Mouse (Mus musculus): ENCODE results near the gene Ptpn20.

Ptpn20 gene

GRCm38 (mm10) chr14:33588951-33589350 lies at the start of gene Ptpn20:
TSS of gene Ptpn20 (plus strand) at chr14:33589207.
- DNase-seq = no peak

GRCm38 (mm10) chr14:33539559-33540167 lies 49.3 kb upstream of the Ptpn20 start:
- DNase-seq = no peak

GRCm38 (mm10) chr14:33545565-33546143 lies 43.4 kb upstream of the Ptpn20 start:
- DNase-seq = no peak

GRCm38 (mm10) chr14:33548650-33549049 lies 40.4 kb upstream of the Ptpn20 start:
- no peak for DNase-seq

GRCm38 (mm10) chr14:33549856-33550255 lies 39.2 kb upstream of the Ptpn20 start:
- DNase-seq = peak; percentile 60 to 63

- DNase-seq = no peak
Measured at GRCm38 (mm10) chr14:33570737-33571136, 18.3 kb upstream of the Ptpn20 start.

- DNase-seq = no peak
Measured at GRCm38 (mm10) chr14:33573643-33574042, 15.4 kb upstream of the Ptpn20 start.

- no peak for DNase-seq
Measured at GRCm38 (mm10) chr14:33579771-33580484, 9.1 kb upstream of the Ptpn20 start.

- DNase-seq = no peak
Measured at GRCm38 (mm10) chr14:33598376-33599130, 9.5 kb downstream of the Ptpn20 start.

- DNase-seq = no peak
Measured at GRCm38 (mm10) chr14:33607431-33607830, 18.4 kb downstream of the Ptpn20 start.

GRCm38 (mm10) chr14:33625036-33625435 lies 36.0 kb downstream of the Ptpn20 start:
- DNase-seq = no peak

- peak in 1 of 2 experiments; percentile 12 for DNase-seq
Measured at GRCm38 (mm10) chr14:33632790-33633372, 43.9 kb downstream of the Ptpn20 start.

- no peak for DNase-seq
Measured at GRCm38 (mm10) chr14:33634354-33634753, 45.3 kb downstream of the Ptpn20 start.

GRCm38 (mm10) chr14:33634774-33635173 lies 45.8 kb downstream of the Ptpn20 start:
- DNase-seq = no peak

GRCm38 (mm10) chr14:33639357-33639756 lies 50.4 kb downstream of the Ptpn20 start:
- DNase-seq = no peak

- DNase-seq = no peak
Measured at GRCm38 (mm10) chr14:33650721-33651120, 61.7 kb downstream of the Ptpn20 start.

GRCm38 (mm10) chr14:33657471-33657901 lies 68.5 kb downstream of the Ptpn20 start:
- DNase-seq = no peak

GRCm38 (mm10) chr14:33658331-33658730 lies 69.3 kb downstream of the Ptpn20 start:
- no peak for DNase-seq

- DNase-seq = no peak
Measured at GRCm38 (mm10) chr14:33662080-33662479, 73.1 kb downstream of the Ptpn20 start.

- no peak for DNase-seq
Measured at GRCm38 (mm10) chr14:33666301-33666700, 77.3 kb downstream of the Ptpn20 start.

GRCm38 (mm10) chr14:33669891-33670290 lies 80.9 kb downstream of the Ptpn20 start:
- no peak for DNase-seq

GRCm38 (mm10) chr14:33673350-33674087 lies 84.5 kb downstream of the Ptpn20 start:
- DNase-seq = peak; percentile 34 to 50
